Mouse (Mus musculus) forebrain, embryonic 10.5 days (tissue): ENCODE results near the gene Heatr9. TPM values are rescaled to one million over a fixed set of nuclear protein-coding genes. Genes with fewer than 3 reads are reported as not detected.
"Not testable (repeated sequence)": the region's sequence is repeated elsewhere in the genome, so short reads cannot be mapped to it uniquely, and the experiment has no call there.

ENCODE experiments used
- DNase-seq: peaks from one replicate; pipeline ENCODE4 v3.0.0-alpha.2; 2017; ENCODE audit warnings: low spot score; ENCODE audit errors: extremely low spot score
- H3K27ac ChIP-seq: fragments of 300-500 bp; sonication (generic); 2 replicates; pipeline ENCODE4 v1.5.1; 2016; ENCODE audit warnings: mild to moderate bottlenecking
- H3K27me3 ChIP-seq: fragments of 300-500 bp; sonication (generic); 2 replicates; pipeline ENCODE4 v1.6.1; 2016; ENCODE audit warnings: mild to moderate bottlenecking; ENCODE audit not compliant: poor library complexity, severe bottlenecking
- H3K36me3 ChIP-seq: fragments of 300-500 bp; sonication (generic); replicated peaks from 2 replicates; pipeline ENCODE4 v1.6.1; 2016; ENCODE audit warnings: mild to moderate bottlenecking, moderate library complexity
- H3K4me1 ChIP-seq: fragments of 300-500 bp; sonication (generic); 2 replicates; pipeline ENCODE4 v1.6.1; 2016
- H3K4me3 ChIP-seq: fragments of 300-500 bp; sonication (generic); 2 replicates; pipeline ENCODE4 v1.5.1; 2016; ENCODE audit warnings: mild to moderate bottlenecking, moderate library complexity
- H3K9me3 ChIP-seq: fragments of 300-500 bp; sonication (generic); 2 replicates; pipeline ENCODE4 v1.6.1; 2016; ENCODE audit warnings: mild to moderate bottlenecking, moderate library complexity
- WGBS: fragments of 180-500 bp; shearing (Covaris S2); methylation state at CpG from one replicate; pipeline ENCODE4 v1.1.7; 2016; 5-methylcytosine and 5-hydroxymethylcytosine counted together
- polyA plus RNA-seq: library from polyadenylated mRNA; unstranded; fragments of >200 nt; fragmentation: Nextera tagmentation; extraction: Ambion mirVana; gene quantifications from 2 replicates; pipeline ENCODE4 v1.2.1, GENCODE M21; 2016

Heatr9 gene
- polyA plus RNA-seq, 1 experiment from 2014 or later: not detected

DNA sequence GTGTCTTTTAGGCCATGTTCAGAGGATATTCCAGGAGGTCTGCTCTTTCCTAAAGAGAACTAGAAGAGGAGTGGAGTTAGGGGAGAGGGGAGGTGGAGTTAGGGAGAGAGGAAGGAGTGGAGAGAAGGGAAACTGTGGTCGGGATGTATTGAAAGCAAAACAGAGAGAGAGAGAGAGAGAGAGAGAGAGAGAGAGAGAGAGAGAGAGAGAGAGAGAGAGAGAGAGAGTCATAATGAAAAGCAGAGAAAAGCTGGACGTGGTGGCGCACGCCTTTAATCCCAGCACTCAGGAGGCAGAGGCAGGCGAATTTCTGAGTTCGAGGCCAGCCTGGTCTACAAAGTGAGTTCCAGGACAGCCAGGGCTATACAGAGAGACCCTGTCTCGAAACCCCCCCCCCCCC is 29.1 kb upstream of the Heatr9 start:
- DNase-seq, H3K9me3 ChIP-seq, H3K36me3 ChIP-seq, H3K4me3 ChIP-seq, H3K27ac ChIP-seq, H3K27me3 ChIP-seq, H3K4me1 ChIP-seq: not testable (repeated sequence)
- WGBS: 89% methylated on average over 7 of the region's 7 CpGs

- Histone ChIP-seq H3K27me3 (no peaks in the 10 kb centered on the region), H3K36me3 (no peaks in the 10 kb centered on the region), H3K27ac (no peak overlapping the region), H3K4me1 (no peaks in the 10 kb centered on the region), H3K9me3 (no peaks in the 10 kb centered on the region), H3K4me3 (no peak overlapping the region)
- 95% methylated on average over 5 of the region's 5 CpGs for WGBS
- DNase-seq: no peak
These were observed 28.2 kb upstream of the Heatr9 start for GRCm38 (mm10) chr11:83550186-83550632.

- Histone ChIP-seq H3K27ac (no peak overlapping the region), H3K4me1 (no peaks in the 10 kb centered on the region), H3K36me3 (no peaks in the 10 kb centered on the region), H3K9me3 (no peaks in the 10 kb centered on the region), H3K27me3 (no peaks in the 10 kb centered on the region), H3K4me3 (no peak overlapping the region)
- no peak for DNase-seq
- 79% methylated on average over 3 of the region's 3 CpGs for WGBS
These were observed 22.2 kb upstream of the Heatr9 start for GRCm38 (mm10) chr11:83544214-83544613.

GRCm38 (mm10) chr11:83541415-83541814 is 19.4 kb upstream of the Heatr9 start:
- Histone ChIP-seq H3K27me3 (no peaks in the 10 kb centered on the region), H3K4me1 (no peaks in the 10 kb centered on the region), H3K36me3 (no peaks in the 10 kb centered on the region), H3K4me3 (no peak overlapping the region), H3K27ac (no peak overlapping the region), H3K9me3 (no peaks in the 10 kb centered on the region)
- no peak for DNase-seq
- 86% methylated on average over 3 of the region's 3 CpGs for WGBS

DNA sequence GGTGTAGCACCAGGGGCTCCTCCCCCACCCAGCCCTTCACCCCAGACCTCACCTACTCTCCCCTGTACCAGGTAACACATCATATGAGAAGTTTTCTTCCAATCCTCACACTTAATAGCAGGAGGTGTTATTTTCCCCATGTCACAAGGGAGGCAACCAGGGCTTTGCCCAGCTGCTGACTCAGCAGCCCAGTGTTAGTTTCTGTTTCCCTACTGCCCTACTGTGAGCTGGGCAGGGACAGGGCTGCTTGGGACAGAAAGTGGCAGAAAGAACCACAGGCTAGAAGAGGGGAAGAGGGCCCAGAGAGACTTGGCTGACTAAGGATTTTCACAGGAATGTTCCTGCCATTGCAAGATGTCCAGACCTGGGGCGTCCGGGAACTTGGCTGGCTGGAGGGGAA is 19.0 kb upstream of the Heatr9 start:
- WGBS: 90% methylated on average over 2 of the region's 2 CpGs
- H3K27me3 ChIP-seq: no peaks in the 10 kb centered on the region
- H3K4me3 ChIP-seq: no peak overlapping the region
- H3K36me3 ChIP-seq: no peaks in the 10 kb centered on the region
- no peak for DNase-seq
- H3K9me3 ChIP-seq: no peaks in the 10 kb centered on the region
- no peak overlapping the region for H3K27ac ChIP-seq
- no peaks in the 10 kb centered on the region for H3K4me1 ChIP-seq

GRCm38 (mm10) chr11:83538705-83539314 is 16.8 kb upstream of the Heatr9 start:
- Histone ChIP-seq H3K36me3 (no peaks in the 10 kb centered on the region), H3K4me1 (peaks cover 7% of the 10 kb centered on the region; the same call in 1 of the 2 replicates), H3K27me3 (no peaks in the 10 kb centered on the region), H3K9me3 (no peaks in the 10 kb centered on the region), H3K27ac (no peak overlapping the region), H3K4me3 (no peak overlapping the region)
- 86% methylated on average over 3 of the region's 3 CpGs for WGBS
- no peak for DNase-seq

DNA sequence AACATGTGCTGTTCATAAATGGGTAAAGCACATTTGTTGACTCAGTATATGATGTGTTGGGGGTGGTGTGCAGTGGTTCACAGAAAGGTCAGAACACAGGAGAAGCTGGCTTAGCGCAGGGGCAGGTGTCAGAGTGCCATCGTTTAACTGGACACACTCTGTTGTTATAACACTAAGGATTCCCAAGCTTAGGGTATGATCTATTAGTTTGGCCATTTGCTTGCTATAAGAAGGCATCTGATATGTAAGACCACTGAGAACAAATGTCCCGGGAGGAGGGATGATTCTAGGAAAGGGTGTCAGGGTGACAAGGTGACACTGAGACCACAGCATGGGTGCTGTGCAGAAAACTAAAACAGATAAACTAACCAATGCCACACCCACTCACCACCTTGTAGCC is 14.9 kb upstream of the Heatr9 start:
- Histone ChIP-seq H3K27me3 (no peaks in the 10 kb centered on the region), H3K36me3 (no peaks in the 10 kb centered on the region), H3K27ac (no peak overlapping the region), H3K9me3 (no peaks in the 10 kb centered on the region), H3K4me3 (no peak overlapping the region), H3K4me1 (peaks cover 7% of the 10 kb centered on the region; the same call in 1 of the 2 replicates)
- 87% methylated on average over 3 of the region's 3 CpGs for WGBS
- DNase-seq: no peak

GRCm38 (mm10) chr11:83534609-83535423 is 12.8 kb upstream of the Heatr9 start:
- WGBS: 69% methylated on average over 13 of the region's 13 CpGs
- no peaks in the 10 kb centered on the region for H3K27me3 ChIP-seq
- H3K4me1 ChIP-seq: peaks cover 7% of the 10 kb centered on the region; the same call in 1 of the 2 replicates
- H3K36me3 ChIP-seq: no peaks in the 10 kb centered on the region
- H3K27ac ChIP-seq: no peak overlapping the region
- no peaks in the 10 kb centered on the region for H3K9me3 ChIP-seq
- no peak for DNase-seq
- H3K4me3 ChIP-seq: no peak overlapping the region

GRCm38 (mm10) chr11:83534143-83534542 is 12.2 kb upstream of the Heatr9 start:
- H3K4me3 ChIP-seq: no peak overlapping the region
- no peaks in the 10 kb centered on the region for H3K9me3 ChIP-seq
- no peaks in the 10 kb centered on the region for H3K27me3 ChIP-seq
- H3K27ac ChIP-seq: no peak overlapping the region
- H3K4me1 ChIP-seq: peaks cover 7% of the 10 kb centered on the region; the same call in 1 of the 2 replicates
- no peak for DNase-seq
- WGBS: 84% methylated on average over 8 of the region's 8 CpGs
- no peaks in the 10 kb centered on the region for H3K36me3 ChIP-seq

- 89% methylated on average over 1 of the region's 1 CpGs for WGBS
- no peaks in the 10 kb centered on the region for H3K36me3 ChIP-seq
- no peak for DNase-seq
These were observed 11.2 kb upstream of the Heatr9 start for GRCm38 (mm10) chr11:83533192-83533591.

DNA sequence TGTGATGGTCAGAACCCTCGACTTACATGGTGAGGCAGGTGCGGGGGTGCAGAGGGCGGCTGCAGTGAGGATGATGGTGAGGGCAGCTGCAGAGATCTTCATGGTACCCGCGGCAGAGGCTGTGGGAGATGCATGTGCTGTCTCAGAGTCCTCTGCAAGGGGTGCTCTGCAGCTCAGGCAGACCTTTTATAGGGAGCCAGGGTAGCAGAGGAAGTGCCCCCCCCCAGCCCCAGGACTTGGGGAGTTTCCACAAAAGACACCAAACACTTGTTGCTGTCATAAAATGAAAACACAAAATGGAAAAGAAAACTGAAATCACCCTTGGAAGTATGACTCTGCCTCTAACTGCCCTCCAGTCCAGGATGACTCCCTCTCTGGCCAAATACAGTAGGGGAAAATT is 8.4 kb upstream of the Heatr9 start, which contains the start of gene Ccl5:
Ccl5 (minus strand) TSS at position 159 of the 400 bp plus-strand sequence.
- peaks cover 7% of the 10 kb centered on the region; the same call in 1 of the 2 replicates for H3K4me1 ChIP-seq
- H3K36me3 ChIP-seq: no peaks in the 10 kb centered on the region
- no peaks in the 10 kb centered on the region for H3K27me3 ChIP-seq
- no peak within 1 kb of the TSS for H3K4me3 ChIP-seq
- no peaks in the 10 kb centered on the region for H3K9me3 ChIP-seq
- DNase-seq: no peak
- no peak within 1 kb of the TSS for H3K27ac ChIP-seq
- WGBS: 92% methylated on average over 5 of the region's 5 CpGs

More at GRCm38 (mm10) chr11:83533192-83533591, 11.2 kb upstream of the Heatr9 start:
- Histone ChIP-seq H3K27ac (no peak overlapping the region), H3K4me1 (peaks cover 7% of the 10 kb centered on the region; the same call in 1 of the 2 replicates), H3K27me3 (no peaks in the 10 kb centered on the region), H3K4me3 (no peak overlapping the region), H3K9me3 (no peaks in the 10 kb centered on the region)

DNA sequence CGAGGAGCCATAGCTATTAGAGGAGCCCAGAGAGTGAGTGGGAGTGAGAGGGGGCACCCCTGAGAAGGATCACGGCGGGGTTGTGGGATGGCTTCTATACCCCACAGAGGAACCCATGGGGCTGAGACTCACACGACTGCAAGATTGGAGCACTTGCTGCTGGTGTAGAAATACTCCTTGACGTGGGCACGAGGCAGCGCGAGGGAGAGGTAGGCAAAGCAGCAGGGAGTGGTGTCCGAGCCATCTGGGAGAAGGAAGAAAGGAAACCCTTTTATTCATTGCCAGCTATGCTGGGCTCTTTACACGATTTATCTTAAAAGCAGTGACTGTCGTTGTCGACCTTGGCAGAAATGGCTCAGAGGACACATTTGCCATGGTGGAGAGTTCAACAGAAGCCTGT is 7.0 kb upstream of the Heatr9 start:
- Histone ChIP-seq H3K27me3 (no peaks in the 10 kb centered on the region), H3K4me3 (no peak overlapping the region), H3K4me1 (no peaks in the 10 kb centered on the region), H3K27ac (no peak overlapping the region), H3K36me3 (no peaks in the 10 kb centered on the region), H3K9me3 (no peaks in the 10 kb centered on the region)
- DNase-seq: no peak
- 77% methylated on average over 12 of the region's 12 CpGs for WGBS

GRCm38 (mm10) chr11:83518371-83518770 is 3.6 kb downstream of the Heatr9 start:
- Histone ChIP-seq H3K27ac (no peak overlapping the region), H3K36me3 (0 out of 2 replicates have a peak, but pooled peaks cover 5% of the 10 kb centered on the region), H3K9me3 (no peaks in the 10 kb centered on the region), H3K4me3 (no peak overlapping the region), H3K4me1 (no peaks in the 10 kb centered on the region), H3K27me3 (no peaks in the 10 kb centered on the region)
- 70% methylated on average over 6 of the region's 6 CpGs for WGBS
- DNase-seq: no peak
